Mouse (Mus musculus) megakaryocyte-erythroid progenitor cell, adult 5 weeks (primary cell): ENCODE data around the gene Prrx2. TPM values are rescaled to one million over a fixed set of nuclear protein-coding genes. Genes with fewer than 3 reads are reported as not detected.

Source experiments
- polyA plus RNA-seq: library from polyadenylated mRNA; stranded (reverse); fragments of >175 nt; gene quantifications from 2 replicates; pipeline ENCODE4 v1.2.3, GENCODE M21; 2012

Gene Prrx2
- 0.14 TPM in 1 of 2 replicates, not detected in the other for polyA plus RNA-seq

DNA sequence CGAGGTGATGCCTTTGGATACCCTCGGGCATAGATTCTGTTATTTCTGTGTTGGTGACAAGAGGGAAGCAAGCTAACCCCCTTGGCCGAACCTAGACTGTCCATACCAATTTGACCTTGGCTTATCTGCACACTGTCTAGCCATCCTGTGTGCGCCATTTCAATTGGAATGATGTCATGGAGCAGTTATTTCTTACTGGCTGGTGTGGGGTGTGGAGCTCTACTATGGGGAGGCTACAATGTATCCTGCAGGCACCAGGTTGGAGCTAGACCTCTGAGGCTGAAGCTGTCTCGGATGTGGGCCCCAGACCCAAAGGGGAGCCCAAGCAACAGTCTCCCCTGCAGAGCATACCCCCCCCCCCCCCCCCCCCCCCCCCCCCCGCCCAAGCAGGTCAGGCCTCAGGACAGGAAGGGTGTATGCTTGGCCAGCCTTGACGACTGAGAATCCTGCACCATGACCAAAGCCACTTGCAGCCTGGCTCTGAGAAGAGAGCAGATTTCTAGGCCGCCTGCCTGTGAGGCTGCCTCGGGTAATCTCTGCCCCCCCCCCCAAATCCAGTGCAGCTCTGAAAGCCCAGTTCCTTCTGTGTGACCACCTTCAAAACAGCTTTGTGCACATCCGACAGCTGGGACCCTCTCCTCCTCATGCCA lies at the start of gene Prrx2:
TSS of gene Prrx2 (plus strand) at position 600 of the 650 bp plus-strand sequence.

DNA sequence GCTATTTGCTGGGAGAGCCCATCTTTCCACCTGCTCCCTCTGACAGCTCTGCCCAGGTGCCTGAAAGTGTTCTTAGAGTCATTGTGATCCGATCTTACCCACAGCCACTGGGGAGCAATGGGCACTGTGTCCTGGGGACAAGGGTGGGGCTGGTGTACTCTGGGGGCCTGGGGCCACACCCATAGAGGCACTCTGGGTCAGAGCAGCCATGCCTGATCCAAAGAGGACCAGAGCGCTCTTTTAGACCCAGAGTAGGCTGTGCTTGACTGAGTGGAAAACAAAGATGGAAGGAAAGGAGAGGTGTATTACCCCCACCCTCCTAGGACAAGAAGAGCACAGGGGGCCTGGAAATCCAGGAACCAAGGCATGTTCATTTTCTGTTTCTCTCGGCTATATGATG lies 31.2 kb upstream of the Prrx2 start, which contains the start of gene 1700001O22Rik:
TSS of gene 1700001O22Rik (minus strand) at position 58 of the 400 bp plus-strand sequence.

DNA sequence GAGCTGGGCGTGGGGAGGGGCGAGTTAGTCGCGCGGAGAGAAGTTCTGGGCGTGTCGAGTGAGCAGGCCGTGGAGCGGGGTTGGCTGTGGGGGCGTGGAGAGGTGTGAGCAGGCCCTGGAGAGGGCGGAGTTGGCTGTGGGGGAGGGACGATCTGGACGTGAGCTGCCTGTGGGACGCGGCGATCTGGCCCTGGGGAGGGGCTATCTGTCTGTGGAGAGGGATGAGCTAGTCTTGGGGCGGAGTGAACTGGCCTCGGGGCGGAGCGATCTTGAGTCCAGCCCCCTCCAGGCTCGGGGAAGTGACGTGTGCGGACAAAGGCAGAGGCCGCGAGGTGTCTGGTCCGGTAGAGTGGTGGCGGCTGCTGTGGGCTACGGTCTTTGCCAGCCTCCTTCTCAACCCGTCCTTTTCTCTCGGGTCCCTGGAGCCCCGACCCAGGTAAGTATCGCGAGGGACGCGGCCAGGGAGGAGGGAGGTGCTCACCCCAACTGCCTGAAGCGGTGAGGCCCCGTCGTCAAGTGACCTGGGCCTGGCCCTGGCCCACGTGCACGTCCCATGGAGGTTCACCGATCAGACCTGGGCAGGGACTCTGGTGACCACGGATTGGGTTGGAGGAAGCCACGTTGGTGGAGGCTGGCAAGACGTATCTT lies 27.0 kb upstream of the Prrx2 start, which contains the start of gene Ntmt1:
TSS of gene Ntmt1 (plus strand) at position 179 of the 648 bp plus-strand sequence.

DNA sequence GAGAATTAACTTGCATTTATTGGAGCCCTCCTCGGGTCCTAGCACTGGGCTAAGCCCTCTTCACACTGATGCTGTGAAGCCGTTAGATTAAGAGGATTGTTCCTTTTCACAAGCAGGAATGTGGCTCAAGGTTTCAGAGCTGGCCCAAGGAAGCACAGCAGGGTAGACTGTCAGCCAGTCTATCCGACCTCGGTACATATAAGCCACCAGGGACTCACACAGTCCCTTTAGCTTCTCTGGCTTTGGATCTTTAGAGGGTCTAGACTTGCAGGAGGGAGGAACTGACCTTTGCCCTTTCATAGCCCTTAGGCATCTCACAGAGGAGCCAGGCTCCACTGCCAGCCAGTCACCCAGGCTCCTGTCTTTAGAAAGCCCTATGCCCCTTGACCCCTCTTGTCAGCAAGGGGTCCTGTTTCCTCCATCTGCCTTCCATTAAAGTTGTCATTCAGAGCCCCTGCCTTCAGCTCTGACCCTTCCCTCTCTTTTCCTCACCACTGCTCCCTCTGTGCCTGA lies 4.4 kb upstream of the Prrx2 start, which contains the start of gene Asb6:
TSS of gene Asb6 (minus strand) at position 51 of the 513 bp plus-strand sequence.

DNA sequence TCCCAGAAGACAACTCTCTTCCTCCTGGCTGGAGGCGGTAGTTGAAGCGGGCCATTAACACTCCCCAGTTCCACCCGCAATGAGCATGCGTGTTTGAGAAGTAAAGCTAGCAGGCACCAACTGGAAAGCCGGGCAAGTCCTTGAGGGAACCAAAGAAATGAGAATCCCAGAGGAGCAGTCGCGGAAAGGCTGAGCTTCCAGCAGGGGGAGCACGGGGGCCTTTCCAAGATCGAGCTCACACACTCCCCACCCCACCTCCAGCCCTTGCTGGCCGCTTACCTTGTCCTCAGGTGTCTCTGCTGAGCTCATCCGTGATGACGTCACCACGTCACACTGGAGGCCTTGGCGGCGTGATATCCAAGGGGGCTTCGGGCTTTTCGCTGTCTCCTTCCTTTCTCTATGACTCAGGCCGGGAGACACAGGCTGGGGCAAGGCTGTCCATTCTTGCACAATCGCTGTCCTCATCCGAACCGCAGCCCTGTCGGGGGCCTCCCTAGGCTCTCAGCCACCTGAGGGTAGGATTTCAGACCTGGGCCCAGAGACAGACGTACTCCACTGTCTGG lies 94.8 kb downstream of the Prrx2 start, which contains the start of gene Ptges:
TSS of gene Ptges (minus strand) at position 381 of the 563 bp plus-strand sequence.

Other genes starting within 250 kb of the Prrx2 start
- not detected in 2 replicates for gene Cstad, start 239.9 kb upstream of the Prrx2 start, polyA plus RNA-seq
- 0.63 and 1.6 TPM in 2 replicates for gene 1700001O22Rik, start 31.3 kb upstream of the Prrx2 start, polyA plus RNA-seq
- 42.2 and 43.2 TPM in 2 replicates for gene Ntmt1, start 27.1 kb upstream of the Prrx2 start, polyA plus RNA-seq
- gene Asb6, start 4.6 kb upstream of the Prrx2 start, polyA plus RNA-seq, result 56.8 and 68.9 TPM in 2 replicates
- 0.11 and 0.81 TPM in 2 replicates for gene Ptges, start 94.9 kb downstream of the Prrx2 start, polyA plus RNA-seq
- 20.9 and 22.7 TPM in 2 replicates for gene Tor1b, start 118.0 kb downstream of the Prrx2 start, polyA plus RNA-seq
- 122 and 199 TPM in 2 replicates for gene Tor1a, start 133.0 kb downstream of the Prrx2 start, polyA plus RNA-seq
- gene BC005624, start 147.2 kb downstream of the Prrx2 start, polyA plus RNA-seq, result 17.9 and 30.6 TPM in 2 replicates
- gene Usp20, start 147.3 kb downstream of the Prrx2 start, polyA plus RNA-seq, result 7.8 and 8.2 TPM in 2 replicates